Mouse (Mus musculus) frontal cortex, postnatal 25 days (tissue): ENCODE data around the gene Relt.
"Not testable (repeated sequence)": the region's sequence is repeated elsewhere in the genome, so short reads cannot be mapped to it uniquely, and the experiment has no call there.

ENCODE experiments used
- DNase-seq, 2 experiments: peaks; one replicate each; pipeline ENCODE4 v3.0.0; 2022; ENCODE audit warnings: low spot score in 2 of 2

Relt gene

DNA sequence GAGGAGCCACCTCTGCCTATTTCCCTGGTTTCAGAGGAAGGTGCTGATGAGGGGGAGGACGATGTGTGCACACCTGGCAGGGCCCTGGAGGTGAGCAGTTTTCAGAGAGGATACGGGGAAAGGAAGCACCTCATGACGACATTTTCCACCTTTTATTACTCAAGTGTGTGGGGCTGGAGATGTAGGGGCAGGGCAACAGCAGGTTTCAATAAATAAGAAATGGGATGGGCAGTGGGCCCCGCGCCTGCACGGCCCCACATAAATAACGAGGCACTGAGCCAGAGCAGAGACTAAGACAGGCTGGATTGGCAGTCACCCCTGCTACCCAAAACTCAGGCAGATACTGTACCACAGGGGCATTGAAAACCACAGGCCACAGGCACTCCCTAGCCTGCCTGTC lies 17.2 kb downstream of the Relt start:
- not testable (repeated sequence) for DNase-seq

- DNase-seq: peak in 1 of 2 experiments; percentile 25
Observed at GRCm38 (mm10) chr7:100845412-100845811, 17.8 kb downstream of the Relt start.

DNA sequence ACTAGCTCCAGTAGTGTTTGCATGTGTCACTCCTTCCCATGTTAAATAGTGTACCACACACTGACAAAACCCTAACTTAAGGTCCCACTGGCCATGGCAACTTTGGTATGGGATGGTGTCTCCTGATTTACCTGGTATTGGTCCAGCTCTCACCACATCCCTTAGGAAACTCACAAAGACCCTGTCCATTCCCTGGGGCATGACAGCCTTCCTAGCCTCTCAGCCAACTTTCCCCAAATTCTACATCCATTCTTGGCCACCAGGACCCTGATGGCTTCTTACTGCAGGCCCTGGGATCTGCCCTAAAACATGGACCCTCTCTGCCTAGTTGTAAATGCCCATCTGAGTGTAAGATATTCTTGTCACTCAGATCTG lies 18.2 kb downstream of the Relt start:
- DNase-seq: no peak

- DNase-seq: no peak
Observed at GRCm38 (mm10) chr7:100844385-100845025, 18.7 kb downstream of the Relt start.

DNA sequence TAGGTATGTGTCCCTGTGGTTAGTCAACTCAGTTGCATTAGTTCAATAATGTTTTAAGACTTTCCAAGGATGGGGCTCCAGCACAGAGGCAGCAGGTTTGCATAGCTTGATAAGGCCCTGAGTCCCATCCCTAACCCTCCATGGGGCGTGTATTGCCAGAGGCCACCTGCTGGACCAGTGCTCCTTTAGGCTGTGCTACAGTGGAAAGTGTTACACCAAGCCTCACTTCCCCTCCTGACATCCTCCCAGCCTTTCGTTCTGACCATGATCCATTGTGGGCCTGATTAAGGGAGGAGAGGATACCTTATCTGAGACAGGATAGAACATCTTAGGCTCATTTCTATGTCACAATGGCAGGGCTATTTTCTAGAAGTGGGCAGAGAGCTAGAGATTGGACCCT lies 19.4 kb downstream of the Relt start:
- no peak for DNase-seq

- DNase-seq: no peak
Observed at GRCm38 (mm10) chr7:100842175-100842574, 21.1 kb downstream of the Relt start.

GRCm38 (mm10) chr7:100841608-100842007 lies 21.6 kb downstream of the Relt start:
- no peak for DNase-seq

GRCm38 (mm10) chr7:100840906-100841305 lies 22.3 kb downstream of the Relt start:
- DNase-seq: no peak

DNA sequence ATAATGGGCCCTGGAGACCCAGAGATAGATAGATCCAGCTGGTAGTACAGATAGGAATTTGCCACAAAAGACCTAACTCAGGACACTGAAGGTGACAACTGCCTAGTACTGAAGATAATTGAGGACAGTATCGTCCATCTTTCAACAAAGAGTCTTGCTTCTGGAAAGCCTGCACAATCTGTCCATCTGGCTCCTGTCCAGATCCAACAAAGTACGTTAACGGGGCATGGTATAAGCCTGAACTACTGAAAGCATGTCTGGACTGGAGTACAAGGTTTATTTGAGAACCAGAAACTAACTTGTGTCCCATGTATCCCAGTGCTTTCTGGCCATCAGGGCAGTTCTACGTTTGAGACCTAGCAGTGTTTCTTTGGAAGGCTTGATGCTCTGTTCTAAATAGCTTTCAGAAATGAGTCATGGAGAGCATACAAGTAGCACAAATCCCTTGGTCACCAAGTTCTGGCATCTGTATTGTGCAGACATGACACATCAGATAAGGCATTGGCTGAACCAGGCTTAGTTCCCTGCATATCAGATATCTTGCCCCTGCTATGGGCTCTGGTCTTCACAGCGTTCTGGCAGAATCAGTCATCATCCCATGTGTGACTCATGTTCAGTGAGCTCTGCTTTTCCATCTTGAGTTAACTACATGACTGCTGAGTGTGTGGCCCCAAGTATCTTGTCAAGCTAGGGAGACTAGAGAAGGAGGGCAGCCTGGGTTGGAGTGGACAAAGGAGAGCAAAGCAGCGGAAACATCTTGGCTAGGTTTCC lies 23.4 kb downstream of the Relt start:
- no peak for DNase-seq

GRCm38 (mm10) chr7:100837701-100838100 lies 25.5 kb downstream of the Relt start:
- no peak for DNase-seq

GRCm38 (mm10) chr7:100836657-100837056 lies 26.6 kb downstream of the Relt start:
- no peak for DNase-seq

- no peak for DNase-seq
Observed at GRCm38 (mm10) chr7:100835711-100836110, 27.5 kb downstream of the Relt start.

DNA sequence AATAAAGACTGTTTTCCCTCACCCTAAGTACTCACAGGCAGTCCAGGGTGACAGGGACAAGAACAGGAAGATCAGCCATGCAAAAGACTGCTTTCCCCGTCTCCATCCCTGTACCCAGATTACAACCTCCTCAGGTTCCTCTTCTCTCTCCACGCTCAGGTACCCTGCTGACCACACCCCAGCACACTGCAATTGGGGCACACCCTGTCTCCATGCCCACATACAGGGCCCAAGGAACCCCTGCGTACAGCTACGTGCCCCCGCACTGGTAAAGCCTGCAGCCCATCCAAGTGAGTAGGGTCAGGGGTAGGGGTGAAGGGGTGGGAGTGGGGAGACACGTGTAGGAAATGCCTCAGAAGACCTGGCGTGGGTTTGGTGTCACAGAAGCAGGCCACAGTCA lies 28.1 kb downstream of the Relt start:
- no peak for DNase-seq

GRCm38 (mm10) chr7:100833859-100834258 lies 29.4 kb downstream of the Relt start:
- no peak for DNase-seq

GRCm38 (mm10) chr7:100828549-100828948 lies 34.7 kb downstream of the Relt start:
- DNase-seq: no peak

DNA sequence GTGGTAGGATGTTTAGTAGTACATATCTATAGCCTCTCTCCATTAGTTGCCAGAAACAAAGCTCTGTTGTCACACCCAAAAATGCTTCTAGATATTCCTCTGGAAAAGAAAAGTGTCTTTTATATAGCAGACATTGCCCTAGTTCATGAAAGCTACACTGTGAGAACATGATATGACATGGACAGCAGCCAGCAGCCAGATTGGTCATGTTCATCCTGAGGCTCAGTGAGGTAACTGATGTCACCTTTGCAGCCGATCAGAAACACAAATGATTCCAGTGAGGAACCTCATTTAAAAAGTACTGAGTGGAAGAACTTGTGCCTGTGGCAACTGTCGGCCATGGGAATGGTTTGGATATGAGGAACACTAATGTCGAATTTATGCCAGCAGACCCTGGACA lies 38.6 kb downstream of the Relt start:
- DNase-seq: no peak

- no peak for DNase-seq
Observed at GRCm38 (mm10) chr7:100818401-100819064, 44.7 kb downstream of the Relt start.

- DNase-seq: no peak
Observed at GRCm38 (mm10) chr7:100817442-100817760, 45.8 kb downstream of the Relt start.

DNA sequence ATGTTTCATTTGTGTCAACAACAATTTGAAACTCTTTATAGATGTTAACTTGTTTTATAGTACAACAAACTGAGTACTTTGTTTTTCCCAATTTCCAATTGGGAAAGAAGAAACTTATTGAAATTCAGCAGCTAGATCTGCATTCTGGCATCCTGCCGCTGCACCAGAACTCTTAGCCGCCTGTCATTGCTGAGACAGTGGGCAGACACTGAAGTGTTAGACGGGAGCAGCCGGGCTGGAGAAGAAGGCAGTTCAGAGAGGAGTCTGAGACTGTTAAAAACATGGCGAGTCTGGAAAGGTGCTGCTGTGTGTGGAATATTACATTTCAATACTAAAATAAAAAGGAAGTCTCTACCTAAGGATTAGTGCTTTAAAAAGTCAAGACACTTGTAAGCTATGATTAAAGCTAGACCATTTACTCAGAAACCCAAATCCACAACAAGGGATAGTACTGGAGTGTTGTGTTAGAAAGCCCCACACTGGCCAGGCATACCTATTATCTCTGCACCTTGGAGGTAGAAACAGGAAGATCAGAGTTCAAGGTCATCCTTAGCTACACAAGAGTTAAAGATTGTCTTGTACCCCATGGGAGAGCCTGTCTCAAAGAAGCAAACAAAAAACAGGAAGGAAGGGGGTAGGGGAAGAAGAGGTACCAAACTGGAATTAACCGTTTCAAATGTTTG lies 46.3 kb downstream of the Relt start:
- DNase-seq: peak in 1 of 2 experiments; percentile 49

DNA sequence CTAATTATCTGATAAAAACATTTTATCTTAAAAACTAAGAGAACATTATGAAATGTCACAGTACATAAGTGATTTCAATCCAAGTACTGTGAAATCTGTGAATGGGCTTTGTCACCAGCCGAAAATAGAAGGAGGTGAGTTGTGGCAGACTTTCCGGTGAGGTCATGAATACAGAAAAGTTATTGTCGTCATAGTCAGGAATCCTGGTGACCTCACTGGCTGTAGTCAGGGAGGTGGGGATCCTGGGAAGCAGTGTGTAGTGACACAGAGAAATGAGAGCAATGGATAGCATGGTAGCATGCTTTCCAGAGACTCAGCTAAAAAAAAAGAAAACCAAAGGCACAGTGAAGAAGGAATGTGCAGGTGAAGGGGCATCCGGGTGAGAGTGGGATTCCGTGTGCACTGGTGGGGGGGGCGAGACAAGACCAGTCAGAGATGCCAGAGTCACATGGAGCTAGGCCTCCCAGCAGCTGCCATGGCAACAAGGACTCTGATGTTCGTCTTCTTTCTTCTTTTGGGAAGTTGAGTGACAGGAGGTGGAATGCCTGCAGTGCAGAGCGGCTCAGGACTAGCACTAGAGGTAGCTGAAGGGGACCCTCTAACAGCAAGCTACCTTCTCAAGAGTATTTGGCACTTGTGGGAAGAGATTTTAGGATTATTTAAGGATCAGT lies 47.2 kb downstream of the Relt start:
- no peak for DNase-seq

GRCm38 (mm10) chr7:100812641-100813040 lies 50.6 kb downstream of the Relt start:
- DNase-seq: no peak

DNA sequence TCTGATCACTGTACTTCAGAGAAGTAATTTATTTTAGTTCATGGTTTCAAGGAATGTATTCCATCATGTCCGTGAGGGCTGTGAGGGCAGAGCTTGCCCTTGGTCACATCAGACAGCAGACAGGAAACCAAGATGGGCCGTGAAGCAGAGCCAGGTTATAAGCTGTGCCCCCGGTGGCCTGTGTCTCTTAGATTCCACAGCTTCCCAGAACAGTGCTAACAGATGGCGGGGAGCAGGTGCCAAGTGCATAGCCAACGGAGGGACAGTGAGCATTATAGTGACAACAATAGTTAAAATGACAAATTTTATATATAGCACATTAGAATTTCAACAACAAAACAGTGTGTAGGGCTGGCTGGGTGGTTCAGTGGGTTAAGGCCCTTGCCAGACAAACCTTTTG lies 51.3 kb downstream of the Relt start:
- DNase-seq: no peak
